Mouse (Mus musculus) spleen, adult 2 months (tissue): ENCODE measurements at regions not wholly inside any gene's neighbourhood (a gene's known extent, or its start where the extent isn't known, plus 50 kb on each side); places are given as distances from the start of the nearest gene placed in this dataset.

Experiments used
- CTCF ChIP-seq: fragments of 200-500 bp; IDR thresholded peaks from 2 replicates; pipeline ENCODE4 v1.5.1; 2011; ENCODE audit warnings: mild to moderate bottlenecking, inconsistent platforms; ENCODE audit not compliant: insufficient read depth, insufficient read length, insufficient replicate concordance; ENCODE audit errors: extremely low read depth
- POLR2A ChIP-seq: fragments of 200-500 bp; IDR thresholded peaks from 2 replicates; pipeline ENCODE4 v1.6.1; 2011; ENCODE audit warnings: low read depth, low read length, inconsistent platforms

- TF ChIP-seq POLR2A (no peak), CTCF (no peak)
Measured at GRCm38 (mm10) chr9:41612802-41613550, 451.5 kb upstream of the Ubash3b start.
